Mouse (Mus musculus): Measurements from ENCODE around the gene Pole2. TPM values are rescaled to one million over a fixed set of nuclear protein-coding genes. Genes with fewer than 3 reads are reported as not detected.
"Not testable (repeated sequence)": the region's sequence is repeated elsewhere in the genome, so short reads cannot be mapped to it uniquely, and the experiment has no call there.

Pole2 gene
- polyA plus RNA-seq, 1 experiment = 10.2 TPM

- TF ChIP-seq CTCF (IDR thresholded peaks at IDR 0.05; ENCODE audit: low read depth, low read length) (no peak), POLR2A (IDR thresholded peaks at IDR 0.05; ENCODE audit: borderline replicate concordance, low read depth, low read length) (no peak)
- H3K27ac ChIP-seq (ENCODE audit: insufficient read depth, low read depth, low read length) = no peak overlapping the region
- peaks cover 19% of the 10 kb centered on the region for H3K4me1 ChIP-seq (ENCODE audit: control insufficient read depth, insufficient read depth, low read length)
- H3K4me3 ChIP-seq (ENCODE audit: insufficient read depth, low read length) = peak overlapping the region; percentile 99
Measured at GRCm38 (mm10) chr12:69167656-69168460, 60.1 kb downstream of the Pole2 start.

GRCm38 (mm10) chr12:69166861-69167581, 61.0 kb downstream of the Pole2 start:
- not testable (repeated sequence) for H3K4me3 ChIP-seq (ENCODE audit: insufficient read depth, low read length); H3K27ac ChIP-seq (ENCODE audit: insufficient read depth, low read depth, low read length)
- peaks cover 17% of the 10 kb centered on the region for H3K4me1 ChIP-seq (ENCODE audit: control insufficient read depth, insufficient read depth, low read length)

- Histone ChIP-seq H3K27ac (ENCODE audit: insufficient read depth, low read depth, low read length) (no peak overlapping the region), H3K4me3 (ENCODE audit: insufficient read depth, low read length) (no peak overlapping the region), H3K4me1 (ENCODE audit: control insufficient read depth, insufficient read depth, low read length) (peaks cover 3% of the 10 kb centered on the region)
- TF ChIP-seq CTCF (IDR thresholded peaks at IDR 0.05; ENCODE audit: low read depth, low read length) (no peak), POLR2A (IDR thresholded peaks at IDR 0.05; ENCODE audit: borderline replicate concordance, low read depth, low read length) (no peak)
Measured at GRCm38 (mm10) chr12:69164904-69165303, 63.1 kb downstream of the Pole2 start.

- H3K27ac ChIP-seq (ENCODE audit: insufficient read depth, low read depth, low read length); H3K4me1 ChIP-seq (ENCODE audit: control insufficient read depth, insufficient read depth, low read length); H3K4me3 ChIP-seq (ENCODE audit: insufficient read depth, low read length): not testable (repeated sequence)
Measured at GRCm38 (mm10) chr12:69163586-69163985, 64.4 kb downstream of the Pole2 start.

- not testable (repeated sequence) for H3K27ac ChIP-seq (ENCODE audit: insufficient read depth, low read depth, low read length); H3K4me1 ChIP-seq (ENCODE audit: control insufficient read depth, insufficient read depth, low read length); H3K4me3 ChIP-seq (ENCODE audit: insufficient read depth, low read length)
Measured at GRCm38 (mm10) chr12:69160677-69161076, 67.3 kb downstream of the Pole2 start.

- Histone ChIP-seq H3K4me3 (ENCODE audit: insufficient read depth, low read length) (no peak overlapping the region), H3K27ac (ENCODE audit: insufficient read depth, low read depth, low read length) (no peak overlapping the region), H3K4me1 (ENCODE audit: control insufficient read depth, insufficient read depth, low read length) (peaks cover 6% of the 10 kb centered on the region)
- TF ChIP-seq CTCF (IDR thresholded peaks at IDR 0.05; ENCODE audit: low read depth, low read length) (no peak), POLR2A (IDR thresholded peaks at IDR 0.05; ENCODE audit: borderline replicate concordance, low read depth, low read length) (no peak)
Measured at GRCm38 (mm10) chr12:69159578-69159940, 68.4 kb downstream of the Pole2 start.

GRCm38 (mm10) chr12:69158765-69159577, 69.0 kb downstream of the Pole2 start, which contains the start of gene Rps29:
Rps29 (minus strand) TSS chr12:69159186.
- peak; percentile 82 for TF ChIP-seq POLR2A (IDR thresholded peaks at IDR 0.05; ENCODE audit: borderline replicate concordance, low read depth, low read length)
- H3K27ac ChIP-seq (ENCODE audit: insufficient read depth, low read depth, low read length) = peak within 1 kb of the TSS; percentile 68
- not testable (repeated sequence) for H3K4me1 ChIP-seq (ENCODE audit: control insufficient read depth, insufficient read depth, low read length)
- H3K4me3 ChIP-seq (ENCODE audit: insufficient read depth, low read length) = peak within 1 kb of the TSS; percentile 89

- Histone ChIP-seq H3K27ac (ENCODE audit: insufficient read depth, low read depth, low read length) (peak overlapping the region; percentile 68), H3K4me3 (ENCODE audit: insufficient read depth, low read length) (peak overlapping the region; percentile 89), H3K4me1 (ENCODE audit: control insufficient read depth, insufficient read depth, low read length) (peaks cover 6% of the 10 kb centered on the region)
- TF ChIP-seq POLR2A (IDR thresholded peaks at IDR 0.05; ENCODE audit: borderline replicate concordance, low read depth, low read length) (no peak), CTCF (IDR thresholded peaks at IDR 0.05; ENCODE audit: low read depth, low read length) (no peak)
Measured at GRCm38 (mm10) chr12:69158366-69158764, 69.6 kb downstream of the Pole2 start.

- no peak for TF ChIP-seq CTCF (IDR thresholded peaks at IDR 0.05; ENCODE audit: low read depth, low read length)
- no peak for TF ChIP-seq POLR2A (IDR thresholded peaks at IDR 0.05; ENCODE audit: borderline replicate concordance, low read depth, low read length)
- peak overlapping the region; percentile 68 for H3K27ac ChIP-seq (ENCODE audit: insufficient read depth, low read depth, low read length)
- H3K4me3 ChIP-seq (ENCODE audit: insufficient read depth, low read length) = peak overlapping the region; percentile 17; the same call in 1 of the 2 replicates
- H3K4me1 ChIP-seq (ENCODE audit: control insufficient read depth, insufficient read depth, low read length) = peaks cover 6% of the 10 kb centered on the region
Measured at GRCm38 (mm10) chr12:69157107-69157506, 70.9 kb downstream of the Pole2 start.

- no peak overlapping the region for H3K27ac ChIP-seq (ENCODE audit: insufficient read depth, low read depth, low read length)
- H3K4me1 ChIP-seq (ENCODE audit: control insufficient read depth, insufficient read depth, low read length) = peaks cover 6% of the 10 kb centered on the region
- no peak overlapping the region for H3K4me3 ChIP-seq (ENCODE audit: insufficient read depth, low read length)
- TF ChIP-seq POLR2A (IDR thresholded peaks at IDR 0.05; ENCODE audit: borderline replicate concordance, low read depth, low read length) (no peak), CTCF (IDR thresholded peaks at IDR 0.05; ENCODE audit: low read depth, low read length) (no peak)
Measured at GRCm38 (mm10) chr12:69156436-69156835, 71.6 kb downstream of the Pole2 start.
